Mouse (Mus musculus) common myeloid progenitor, adult 5-6 weeks (primary cell): ENCODE results near the gene Acox3. TPM values are rescaled to one million over a fixed set of nuclear protein-coding genes. Genes with fewer than 3 reads are reported as not detected.

Experiments used
- ATAC-seq: replicated peaks from 2 replicates; pipeline ENCODE4 v1.8.0; 2016; ENCODE audit warnings: low read depth, mild to moderate bottlenecking, moderate TSS enrichment, inconsistent platforms; ENCODE audit not compliant: poor library complexity, severe bottlenecking
- total RNA-seq: library from RNA; stranded (forward); fragments of 200-1000, 187-1606 nt; gene quantifications from 2 replicates; pipeline ENCODE4 v1.2.3, GENCODE M21; 2017

Acox3 gene
- total RNA-seq, 1 experiment from 2014 or later, result 21.1 TPM

GRCm38 (mm10) chr5:35607784-35608183 lies 24.9 kb downstream of the Acox3 start:
- ATAC-seq, result no peak

GRCm38 (mm10) chr5:35608559-35608958 lies 25.7 kb downstream of the Acox3 start:
- ATAC-seq, result no peak

- ATAC-seq, result no peak
Observed at GRCm38 (mm10) chr5:35609381-35609780, 26.5 kb downstream of the Acox3 start.

GRCm38 (mm10) chr5:35609971-35610370 lies 27.1 kb downstream of the Acox3 start:
- ATAC-seq, result no peak

GRCm38 (mm10) chr5:35610381-35610780 lies 27.5 kb downstream of the Acox3 start:
- ATAC-seq, result no peak

- ATAC-seq, result no peak
Observed at GRCm38 (mm10) chr5:35611170-35611569, 28.3 kb downstream of the Acox3 start.

GRCm38 (mm10) chr5:35611900-35612299 lies 29.1 kb downstream of the Acox3 start:
- ATAC-seq, result no peak

- ATAC-seq, result no peak
Observed at GRCm38 (mm10) chr5:35612722-35613121, 29.9 kb downstream of the Acox3 start.

GRCm38 (mm10) chr5:35616943-35617342 lies 34.1 kb downstream of the Acox3 start:
- no peak for ATAC-seq

- ATAC-seq, result no peak
Observed at GRCm38 (mm10) chr5:35621114-35621513, 38.3 kb downstream of the Acox3 start.

GRCm38 (mm10) chr5:35623831-35624230 lies 41.0 kb downstream of the Acox3 start:
- ATAC-seq, result no peak

- peak; percentile 72 for ATAC-seq
Observed at GRCm38 (mm10) chr5:35624751-35625239, 42.0 kb downstream of the Acox3 start.

GRCm38 (mm10) chr5:35626408-35626807 lies 43.6 kb downstream of the Acox3 start:
- no peak for ATAC-seq

- no peak for ATAC-seq
Observed at GRCm38 (mm10) chr5:35627307-35627840, 44.5 kb downstream of the Acox3 start.

GRCm38 (mm10) chr5:35628685-35629084 lies 45.8 kb downstream of the Acox3 start:
- ATAC-seq, result no peak

GRCm38 (mm10) chr5:35629333-35629732 lies 46.5 kb downstream of the Acox3 start:
- ATAC-seq, result no peak

GRCm38 (mm10) chr5:35630706-35631105 lies 47.9 kb downstream of the Acox3 start:
- no peak for ATAC-seq

- ATAC-seq, result peak; percentile 65
Observed at GRCm38 (mm10) chr5:35631224-35631623, 48.4 kb downstream of the Acox3 start.

- 0 out of 2 replicates have a peak, but pooled peaks have one; percentile 29 for ATAC-seq
Observed at GRCm38 (mm10) chr5:35631755-35632154, 48.9 kb downstream of the Acox3 start.

GRCm38 (mm10) chr5:35632841-35633240 lies 50.0 kb downstream of the Acox3 start:
- no peak for ATAC-seq

- ATAC-seq, result no peak
Observed at GRCm38 (mm10) chr5:35636016-35636415, 53.2 kb downstream of the Acox3 start.

GRCm38 (mm10) chr5:35641961-35642584 lies 59.2 kb downstream of the Acox3 start:
- no peak for ATAC-seq
